Mouse (Mus musculus) olfactory bulb, adult 2 months (tissue): Measurements from ENCODE around the gene Cmtm4. TPM values are rescaled to one million over a fixed set of nuclear protein-coding genes. Genes with fewer than 3 reads are reported as not detected.

Experiments
- H3K27ac ChIP-seq: fragments of 200-500 bp; 2 replicates; pipeline ENCODE4 v1.5.1; 2012; ENCODE audit warnings: low read depth, low read length; ENCODE audit not compliant: insufficient read depth
- H3K4me1 ChIP-seq: fragments of 200-500 bp; 2 replicates; pipeline ENCODE4 v1.6.1; 2012; ENCODE audit warnings: low read length; ENCODE audit not compliant: control insufficient read depth, insufficient read depth
- H3K4me3 ChIP-seq: fragments of 200-500 bp; 2 replicates; pipeline ENCODE4 v1.5.1; 2012; ENCODE audit warnings: mild to moderate bottlenecking, low read depth, low read length, moderate library complexity; ENCODE audit not compliant: insufficient read depth
- CTCF ChIP-seq: fragments of 200-500 bp; IDR thresholded peaks from 2 replicates; pipeline ENCODE4 v1.5.1; 2012; ENCODE audit warnings: low read depth, mild to moderate bottlenecking, low read length, moderate library complexity; ENCODE audit not compliant: insufficient read depth
- POLR2A ChIP-seq: fragments of 200-500 bp; IDR thresholded peaks from 2 replicates; pipeline ENCODE4 v1.6.1; 2012; ENCODE audit warnings: mild to moderate bottlenecking, low read depth, low read length, moderate library complexity; ENCODE audit not compliant: insufficient read depth
- WGBS: fragments of 180-500 bp; shearing (Covaris S2); methylation state at CpG from one replicate; pipeline ENCODE4 v1.1.7; 2018; 5-methylcytosine and 5-hydroxymethylcytosine counted together
- polyA plus RNA-seq: library from polyadenylated mRNA; stranded (reverse); fragments of >200 nt; gene quantifications from 2 replicates; pipeline ENCODE4 v1.2.4, GENCODE M21; 2012; ENCODE audit warnings: low replicate concordance; ENCODE audit not compliant: missing spikeins, insufficient read depth, insufficient read length

Gene Cmtm4
- polyA plus RNA-seq, 1 experiment: not detected

DNA sequence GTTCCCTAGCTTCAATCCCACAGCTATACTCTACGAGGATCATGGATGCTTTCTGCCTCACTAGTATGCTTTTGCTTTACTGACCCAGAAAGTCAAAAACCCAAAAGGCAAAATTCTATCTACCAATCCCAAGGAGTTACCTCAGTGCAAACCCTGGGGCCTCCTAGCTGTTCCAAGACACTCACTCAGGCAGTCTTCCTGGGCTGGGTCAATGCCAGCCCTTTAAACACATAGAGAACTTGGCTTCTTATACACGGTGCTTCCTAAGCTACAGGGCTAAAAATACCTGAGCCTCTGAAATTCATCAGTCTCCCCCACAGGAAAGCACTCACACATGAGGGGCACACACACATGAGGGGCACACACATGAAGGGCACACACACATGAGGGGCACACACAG is 12.3 kb downstream of the Cmtm4 start:
- WGBS: 55% methylated on average over 2 of the region's 2 CpGs
- Histone ChIP-seq H3K4me3 (no peak overlapping the region), H3K27ac (no peak overlapping the region), H3K4me1 (peaks cover 35% of the 10 kb centered on the region)
- TF ChIP-seq CTCF (no peak), POLR2A (no peak)

DNA sequence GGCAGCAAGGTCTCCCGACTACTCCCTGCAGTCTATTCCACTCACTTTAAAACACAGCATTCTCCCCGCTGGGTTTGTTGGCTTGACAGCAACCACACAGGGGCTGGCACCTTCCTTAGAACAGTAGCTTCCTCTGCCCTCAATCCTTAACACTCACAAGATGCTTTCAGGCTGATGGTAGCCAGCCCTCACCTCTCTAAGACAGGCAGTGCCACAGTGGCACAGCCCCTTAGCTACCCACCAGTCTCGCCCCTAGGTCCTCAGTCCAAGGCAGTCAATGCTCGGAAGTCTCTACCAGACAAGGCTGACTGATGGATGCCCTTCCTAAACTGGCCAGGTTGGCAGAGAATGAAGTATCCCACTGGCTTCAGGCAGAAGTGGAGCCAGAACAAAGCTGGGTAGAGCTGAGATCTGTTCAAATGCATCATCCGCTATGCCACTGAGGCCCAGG is 14.6 kb downstream of the Cmtm4 start:
- no peak overlapping the region for H3K4me3 ChIP-seq
- no peak overlapping the region for H3K27ac ChIP-seq
- TF ChIP-seq CTCF (no peak), POLR2A (no peak)
- 66% methylated on average over 5 of the region's 5 CpGs for WGBS
- H3K4me1 ChIP-seq: peaks cover 23% of the 10 kb centered on the region

DNA sequence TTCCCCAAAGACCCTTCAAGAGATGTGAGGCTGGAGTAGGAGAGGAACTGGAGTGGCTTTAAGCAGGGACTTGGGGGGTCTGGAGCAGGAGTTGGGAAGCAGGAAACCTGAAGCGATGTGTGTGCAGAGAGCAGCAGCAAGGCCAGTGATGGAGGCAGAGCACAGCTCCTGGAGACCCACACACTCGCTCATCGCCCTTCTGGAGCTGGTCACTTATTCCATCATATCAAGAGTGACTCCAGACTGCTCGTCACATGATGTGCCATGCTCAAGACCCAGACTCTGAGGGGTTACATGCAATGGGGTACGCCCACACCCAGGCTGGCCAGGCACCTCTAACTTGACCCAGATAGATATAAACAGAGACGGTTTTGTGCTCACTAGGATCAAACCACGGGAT is 15.3 kb downstream of the Cmtm4 start:
- no peak overlapping the region for H3K27ac ChIP-seq
- TF ChIP-seq CTCF: no peak
- TF ChIP-seq POLR2A: no peak
- H3K4me1 ChIP-seq: peaks cover 26% of the 10 kb centered on the region
- WGBS: 87% methylated on average over 7 of the region's 7 CpGs
- no peak overlapping the region for H3K4me3 ChIP-seq

DNA sequence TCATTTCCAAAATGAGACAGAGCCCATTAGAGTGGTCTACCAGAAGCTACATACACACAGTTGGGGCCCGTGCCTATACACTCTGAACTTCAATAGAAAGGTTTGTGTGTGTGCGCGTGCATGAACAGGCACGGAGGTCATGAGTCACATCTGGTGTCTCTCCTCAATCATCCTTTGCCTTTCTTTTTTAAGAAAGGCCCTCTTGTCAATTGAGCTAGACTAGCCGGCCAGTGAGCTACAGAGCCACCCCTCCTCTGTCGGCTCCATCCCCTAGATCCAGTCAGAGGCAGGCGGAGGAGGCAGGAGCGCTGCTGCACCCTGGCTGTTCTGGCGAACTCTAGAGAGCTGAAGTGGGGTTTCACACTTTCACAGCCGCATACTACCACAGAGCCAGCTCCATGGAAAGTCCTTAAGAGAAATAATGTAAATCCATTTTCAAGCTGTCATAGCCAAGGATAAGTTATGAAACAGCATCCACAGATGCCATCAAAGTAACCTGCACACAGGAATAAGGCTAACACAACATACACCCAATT is 16.2 kb downstream of the Cmtm4 start:
- Histone ChIP-seq H3K4me3 (no peak overlapping the region), H3K4me1 (peaks cover 31% of the 10 kb centered on the region), H3K27ac (no peak overlapping the region)
- WGBS: 80% methylated on average over 10 of the region's 10 CpGs
- TF ChIP-seq POLR2A (no peak), CTCF (no peak)

DNA sequence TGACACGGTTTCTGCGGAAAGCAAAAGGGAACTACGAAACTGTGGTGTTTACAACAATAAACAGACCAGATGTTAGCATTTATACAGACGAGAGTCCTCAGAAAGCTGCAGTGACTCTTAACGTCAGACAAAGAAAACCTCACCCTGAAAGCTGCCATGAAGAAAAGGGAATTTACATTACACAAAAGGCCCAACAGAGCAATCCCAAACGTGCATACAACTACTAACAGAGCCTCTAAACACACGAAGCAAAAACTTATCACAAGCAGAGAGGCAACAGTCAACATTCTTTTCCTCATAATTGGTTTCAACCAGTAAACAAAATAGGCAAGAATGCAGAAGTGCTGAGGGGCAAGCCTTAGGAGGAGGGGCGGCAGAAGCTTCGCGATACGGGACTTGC is 18.9 kb downstream of the Cmtm4 start:
- Histone ChIP-seq H3K27ac (no peak overlapping the region), H3K4me1 (peaks cover 31% of the 10 kb centered on the region), H3K4me3 (no peak overlapping the region)
- TF ChIP-seq CTCF (no peak), POLR2A (no peak)
- WGBS: 66% methylated on average over 11 of the region's 11 CpGs

DNA sequence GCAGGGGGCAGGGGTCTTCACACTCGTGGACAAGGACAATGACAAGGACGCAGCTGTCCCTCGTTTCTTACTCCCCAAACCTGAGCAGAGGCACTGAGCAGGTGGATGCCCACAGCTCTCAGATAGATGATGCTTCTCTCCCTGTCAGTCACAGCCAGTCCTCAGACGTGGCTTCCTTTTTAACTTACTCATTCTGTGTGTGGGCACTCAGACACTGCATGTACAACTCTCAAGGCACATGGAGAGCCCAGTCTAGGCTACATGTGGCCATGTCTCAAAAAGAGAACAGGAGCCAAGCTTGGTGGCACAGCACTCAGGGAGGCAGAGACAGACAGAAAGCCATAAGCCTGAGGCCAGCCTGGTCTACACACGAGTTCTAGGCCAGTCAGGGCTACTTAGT is 19.6 kb downstream of the Cmtm4 start:
- 67% methylated on average over 5 of the region's 5 CpGs for WGBS
- H3K27ac ChIP-seq: no peak overlapping the region
- peaks cover 33% of the 10 kb centered on the region for H3K4me1 ChIP-seq
- TF ChIP-seq POLR2A: no peak
- TF ChIP-seq CTCF: no peak
- H3K4me3 ChIP-seq: no peak overlapping the region

DNA sequence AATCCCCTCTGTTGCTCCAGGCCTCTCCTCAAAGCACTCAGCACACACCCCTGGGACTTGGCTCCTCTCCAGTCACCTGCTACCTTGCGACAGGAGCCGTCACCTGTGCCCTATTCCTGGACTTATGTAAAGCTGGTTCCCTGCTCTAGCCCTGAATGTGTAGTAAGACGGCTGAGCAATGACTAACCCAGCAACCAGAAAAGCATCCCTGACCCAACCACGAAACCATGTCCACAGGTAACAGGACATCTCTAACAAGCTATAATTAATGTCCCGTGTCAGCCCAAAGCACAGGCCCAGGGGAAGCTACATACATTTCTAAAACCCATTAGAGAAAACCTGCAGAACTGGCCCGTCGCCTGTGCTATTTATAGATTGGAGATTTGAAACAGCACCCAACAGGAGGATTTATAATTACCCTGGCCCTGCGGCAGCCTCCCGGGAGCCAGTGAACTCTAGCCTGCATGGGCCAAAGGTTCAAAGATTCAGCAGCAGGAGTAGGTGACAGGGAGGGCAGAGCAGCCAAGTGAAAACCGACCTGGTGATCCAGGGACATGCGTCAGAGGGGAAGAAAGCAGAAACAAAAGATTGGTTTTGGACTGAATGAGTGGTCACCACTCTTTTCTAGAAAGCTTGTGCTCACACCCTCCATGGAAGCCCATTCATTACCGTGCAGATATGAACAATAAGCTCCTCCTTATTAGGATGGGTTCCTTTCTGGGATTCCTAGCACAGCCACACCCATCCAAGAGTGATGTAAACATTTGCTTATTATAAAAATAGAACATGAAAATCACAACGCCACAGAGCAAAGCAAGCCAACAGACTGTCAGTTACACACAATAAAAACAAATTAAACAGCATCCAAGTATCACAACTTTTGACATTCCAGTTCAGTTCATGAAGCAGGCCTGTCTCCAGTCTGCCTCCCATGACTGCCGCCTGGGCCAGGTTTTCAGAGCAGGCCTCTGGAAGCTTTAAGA is 20.5 kb downstream of the Cmtm4 start:
- no peak overlapping the region for H3K27ac ChIP-seq
- H3K4me1 ChIP-seq: peaks cover 27% of the 10 kb centered on the region
- TF ChIP-seq POLR2A (no peak), CTCF (no peak)
- WGBS: 48% methylated on average over 14 of the region's 14 CpGs
- H3K4me3 ChIP-seq: no peak overlapping the region

DNA sequence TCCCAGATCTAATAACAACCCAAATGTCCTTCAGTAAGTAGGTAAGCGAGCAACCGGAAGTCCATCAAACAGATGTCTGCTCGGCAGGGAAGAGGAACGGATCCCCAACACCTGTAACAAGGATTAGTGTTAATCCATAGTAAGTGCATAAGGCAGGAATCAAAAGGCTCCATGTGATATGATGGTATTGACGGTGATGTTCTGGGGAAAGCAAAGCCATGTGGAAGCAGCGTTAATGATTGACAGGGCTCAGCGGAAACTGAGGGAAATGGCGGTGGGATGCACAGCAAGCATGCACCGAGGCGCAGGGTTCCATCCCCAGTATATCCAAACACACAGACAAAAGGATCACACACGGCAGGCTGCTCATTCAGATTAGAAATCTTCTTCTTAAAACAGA is 21.3 kb downstream of the Cmtm4 start:
- TF ChIP-seq CTCF (no peak), POLR2A (no peak)
- 86% methylated on average over 11 of the region's 11 CpGs for WGBS
- Histone ChIP-seq H3K4me1 (peaks cover 29% of the 10 kb centered on the region), H3K4me3 (no peak overlapping the region), H3K27ac (no peak overlapping the region)

DNA sequence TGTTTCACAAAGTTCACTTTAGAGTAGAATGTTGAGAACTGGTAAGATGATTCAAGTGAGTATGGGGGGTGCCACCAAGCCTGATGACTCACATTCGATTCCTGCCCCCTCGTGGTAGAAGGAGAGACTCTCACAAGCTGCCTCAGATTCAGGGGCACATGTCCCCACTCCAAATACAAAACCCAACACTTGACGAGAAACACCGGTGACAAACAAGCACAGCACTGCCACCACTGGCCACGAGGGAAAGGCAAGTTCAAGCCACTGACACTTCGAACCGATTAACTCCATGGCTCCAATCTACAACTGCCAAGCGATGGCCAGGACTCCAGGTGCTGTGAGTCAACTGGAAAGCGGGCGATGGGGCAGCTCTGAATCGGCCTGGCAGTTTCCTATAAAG is 21.8 kb downstream of the Cmtm4 start:
- Histone ChIP-seq H3K4me3 (no peak overlapping the region), H3K4me1 (peaks cover 29% of the 10 kb centered on the region), H3K27ac (no peak overlapping the region)
- TF ChIP-seq POLR2A (no peak), CTCF (no peak)
- 66% methylated on average over 11 of the region's 11 CpGs for WGBS
